29 mouse cellular contexts compared by ENCODE assay signal in the genomic region with DNA sequence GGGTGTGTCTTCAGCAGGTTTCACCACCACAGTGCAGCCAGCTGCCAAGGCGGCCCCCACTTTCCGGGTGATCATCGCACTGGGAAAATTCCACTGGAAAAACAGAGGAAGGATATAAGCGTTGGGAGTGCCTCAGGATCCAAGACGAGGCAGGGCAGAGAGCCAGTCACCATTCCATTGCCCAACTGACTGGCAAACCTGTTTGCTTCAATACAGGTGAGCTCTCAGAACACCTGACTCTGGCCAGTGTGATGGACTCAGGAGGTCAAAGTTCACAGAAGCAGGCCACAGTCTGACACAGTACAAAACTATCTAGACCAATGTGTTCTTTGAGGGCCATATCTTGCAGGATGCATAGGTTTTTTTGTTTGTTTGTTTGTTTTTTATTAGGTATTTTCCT. TPM values are rescaled to one million over a fixed set of nuclear protein-coding genes. Genes with fewer than 3 reads are reported as not detected.
A peak's percentile ranks its signal among the peaks of the same experiment; 100 is the strongest.
DNase-seq lines count a peak whose midpoint lies in the region; ATAC-seq and TF ChIP-seq lines count a peak whose summit lies in the region.
"Had no signal": no experiment of that assay in that cellular context is flagged by ENCODE, and none has a peak within 500 bp of the region (broad histone marks: within the 10 kb centered on the region; RNA-seq: fewer than 3 reads in every experiment).

No protein-coding gene starts in this region.

- DNase-seq in liver, postnatal 0 days = no peak
- peak; percentile 30 for DNase-seq in lung, postnatal 36 days
- DNase-seq in lung, postnatal 25 days (ENCODE audit: low spot score) = no peak
- no peak for DNase-seq in forebrain, postnatal 0 days
- DNase-seq: adrenal gland, adult 2 months; adrenal gland, postnatal 14 days; cerebellum, adult 11 months; cerebellum, adult 8-10 months; cerebellum, postnatal 10 days; cerebellum, postnatal 36 days; embryo, embryonic 11 days; gastrocnemius, adult 2 months; gastrocnemius, postnatal 25 days; heart, adult 2 months; heart, postnatal 14 days; heart, postnatal 4 days had no signal

- no peak overlapping the region for H3K9ac ChIP-seq in liver, postnatal 0 days (replicated peaks)
- H3K9ac ChIP-seq in liver, embryonic 12.5 days = no peak overlapping the region
- no peak overlapping the region for H3K9ac ChIP-seq in intestine, postnatal 0 days (ENCODE audit: low read depth, low read length)
- H3K9ac ChIP-seq in forebrain, postnatal 0 days = no peak overlapping the region
- H3K9ac ChIP-seq: embryonic facial prominence, embryonic 13.5 days; forebrain, embryonic 13.5 days; heart, embryonic 13.5 days; hindbrain, embryonic 14.5 days had no signal

- no peaks in the 10 kb centered on the region for H3K27me3 ChIP-seq in liver, postnatal 0 days (ENCODE audit: insufficient read depth, low read length)
- no peaks in the 10 kb centered on the region for H3K27me3 ChIP-seq in liver, embryonic 12.5 days (replicated peaks)
- no peaks in the 10 kb centered on the region for H3K27me3 ChIP-seq in intestine, postnatal 0 days (replicated peaks; ENCODE audit: control insufficient read depth, insufficient read depth, low read length)
- H3K27me3 ChIP-seq in forebrain, postnatal 0 days (ENCODE audit: insufficient read depth, low read length) = no peaks in the 10 kb centered on the region
- H3K27me3 ChIP-seq: embryonic facial prominence, embryonic 13.5 days; forebrain, embryonic 13.5 days; heart, embryonic 13.5 days had no signal

- no peak overlapping the region for H3K4me2 ChIP-seq in liver, postnatal 0 days (ENCODE audit: low read depth, low read length)
- H3K4me2 ChIP-seq in liver, embryonic 12.5 days = no peak overlapping the region
- H3K4me2 ChIP-seq in intestine, postnatal 0 days (replicated peaks; ENCODE audit: low read depth) = no peak overlapping the region
- no peak overlapping the region for H3K4me2 ChIP-seq in forebrain, postnatal 0 days (ENCODE audit: low read depth)
- H3K4me2 ChIP-seq: embryonic facial prominence, embryonic 13.5 days; forebrain, embryonic 13.5 days; heart, embryonic 13.5 days; hindbrain, embryonic 14.5 days had no signal

- TF ChIP-seq EP300 in liver, postnatal 0 days (IDR thresholded peaks at IDR 0.05; ENCODE audit: low read depth) = no peak

- H3K4me3 ChIP-seq in liver, postnatal 0 days (ENCODE audit: low read depth, low read length) = no peak overlapping the region
- H3K4me3 ChIP-seq in liver, embryonic 12.5 days = no peak overlapping the region
- no peak overlapping the region for H3K4me3 ChIP-seq in intestine, postnatal 0 days (ENCODE audit: low read depth, low read length)
- H3K4me3 ChIP-seq in forebrain, postnatal 0 days (ENCODE audit: low read depth, low read length) = no peak overlapping the region
- H3K4me3 ChIP-seq: embryonic facial prominence, embryonic 10.5 days; embryonic facial prominence, embryonic 13.5 days; erythroblast, embryonic 14.5 days; forebrain, embryonic 10.5 days; forebrain, embryonic 13.5 days; gastrocnemius, adult 2 months; heart, adult 2 months; heart, embryonic 10.5 days; heart, embryonic 13.5 days had no signal

- no peak overlapping the region for H3K27ac ChIP-seq in liver, postnatal 0 days (ENCODE audit: low read depth)
- no peak overlapping the region for H3K27ac ChIP-seq in liver, embryonic 12.5 days
- H3K27ac ChIP-seq in intestine, postnatal 0 days (ENCODE audit: low read depth, low read length) = no peak overlapping the region
- H3K27ac ChIP-seq in forebrain, postnatal 0 days (ENCODE audit: low read depth, low read length) = no peak overlapping the region
- H3K27ac ChIP-seq: embryonic facial prominence, embryonic 10.5 days; embryonic facial prominence, embryonic 13.5 days; forebrain, embryonic 10.5 days; forebrain, embryonic 13.5 days; gastrocnemius, adult 2 months; heart, adult 2 months; heart, embryonic 10.5 days; heart, embryonic 13.5 days; hindbrain, embryonic 14.5 days; hindbrain, postnatal 0 days had no signal

- no peak for TF ChIP-seq CTCF in liver, postnatal 0 days (IDR thresholded peaks at IDR 0.05; ENCODE audit: low read depth)
- no peak for TF ChIP-seq CTCF in intestine, postnatal 0 days (IDR thresholded peaks at IDR 0.05; ENCODE audit: low read depth)
- no peak for TF ChIP-seq CTCF in forebrain, postnatal 0 days (IDR thresholded peaks at IDR 0.05; ENCODE audit: low read depth)

- no peaks in the 10 kb centered on the region for H3K9me3 ChIP-seq in liver, postnatal 0 days (ENCODE audit: low read length)
- H3K9me3 ChIP-seq in liver, embryonic 12.5 days (replicated peaks) = no peaks in the 10 kb centered on the region
- no peaks in the 10 kb centered on the region for H3K9me3 ChIP-seq in intestine, postnatal 0 days (ENCODE audit: control insufficient read depth)
- no peaks in the 10 kb centered on the region for H3K9me3 ChIP-seq in forebrain, postnatal 0 days (ENCODE audit: low read length)
- H3K9me3 ChIP-seq: embryonic facial prominence, embryonic 10.5 days; embryonic facial prominence, embryonic 13.5 days; forebrain, embryonic 10.5 days; forebrain, embryonic 13.5 days; heart, embryonic 10.5 days; heart, embryonic 13.5 days had no signal

- peaks cover 2% of the 10 kb centered on the region for H3K36me3 ChIP-seq in liver, postnatal 0 days (replicated peaks; ENCODE audit: insufficient read depth, low read length)
- H3K36me3 ChIP-seq in liver, embryonic 12.5 days = 0 out of 2 replicates have a peak, but pooled peaks cover 8% of the 10 kb centered on the region
- peaks cover 20% of the 10 kb centered on the region for H3K36me3 ChIP-seq in intestine, postnatal 0 days (ENCODE audit: control insufficient read depth, insufficient read depth)
- H3K36me3 ChIP-seq in forebrain, postnatal 0 days (ENCODE audit: insufficient read depth) = peaks cover 43% of the 10 kb centered on the region

- WGBS in liver, postnatal 0 days (ENCODE audit: insufficient replicate concordance) = 85% methylated on average over 5 of the region's 5 CpGs
- WGBS in liver, embryonic 12.5 days (ENCODE audit: insufficient replicate concordance) = 74% methylated on average over 5 of the region's 5 CpGs
- WGBS in intestine, postnatal 0 days = 65% methylated on average over 5 of the region's 5 CpGs
- WGBS in forebrain, postnatal 0 days = 93% methylated on average over 5 of the region's 5 CpGs

- ATAC-seq in liver, postnatal 0 days = peak; percentile 49; the same call in 1 of the 2 replicates
- no peak for ATAC-seq in liver, embryonic 12.5 days
- ATAC-seq in intestine, postnatal 0 days = peak; percentile 66
- ATAC-seq in forebrain, postnatal 0 days = no peak
- ATAC-seq: CD4-positive, CD25-positive, alpha-beta regulatory T cell, adult 4 months; forebrain, embryonic 13.5 days; forebrain, embryonic 16.5 days; hindbrain, postnatal 0 days had no signal

- no peaks in the 10 kb centered on the region for H3K4me1 ChIP-seq in liver, postnatal 0 days (ENCODE audit: insufficient read depth)
- no peaks in the 10 kb centered on the region for H3K4me1 ChIP-seq in liver, embryonic 12.5 days
- H3K4me1 ChIP-seq in intestine, postnatal 0 days (replicated peaks; ENCODE audit: control insufficient read depth, insufficient read depth, low read length) = no peaks in the 10 kb centered on the region
- no peaks in the 10 kb centered on the region for H3K4me1 ChIP-seq in forebrain, postnatal 0 days (ENCODE audit: insufficient read depth)
- H3K4me1 ChIP-seq: embryonic facial prominence, embryonic 10.5 days; embryonic facial prominence, embryonic 13.5 days; forebrain, embryonic 10.5 days; forebrain, embryonic 13.5 days; heart, embryonic 10.5 days had no signal

RNA-seq across cellular contexts. Expression of gene Aldh5a1, which starts 13.5 kb away (rescaled TPM):
- 3.8 and 3.9 TPM in 2 replicates for polyA plus RNA-seq in liver, postnatal 0 days (2015; fragmentation: Nextera tagmentation; extraction: Ambion mirVana)
- polyA plus RNA-seq in liver, embryonic 12.5 days (2016; fragmentation: Nextera tagmentation; extraction: Ambion mirVana) = 3.0 and 3.4 TPM in 2 replicates
- 5.0 and 5.4 TPM in 2 replicates for polyA plus RNA-seq in intestine, postnatal 0 days (2015; fragmentation: Nextera tagmentation; extraction: Ambion mirVana)
- total RNA-seq in forebrain, postnatal 0 days (2014; rRNA removed) = 24.9 and 40.9 TPM in 2 replicates
- 7.1 and 11.2 TPM in 2 replicates for polyA plus RNA-seq in forebrain, postnatal 0 days (2015; fragmentation: Nextera tagmentation; extraction: Ambion mirVana)
- polyA plus RNA-seq: erythroblast, embryonic 14.5 days had no signal

RNA-seq across cellular contexts. Expression of gene Gpld1, which starts 19.0 kb away (rescaled TPM):
- 52.2 and 59.7 TPM in 2 replicates for polyA plus RNA-seq in liver, postnatal 0 days (2015; fragmentation: Nextera tagmentation; extraction: Ambion mirVana)
- 1.8 TPM in 2 replicates for polyA plus RNA-seq in liver, embryonic 12.5 days (2016; fragmentation: Nextera tagmentation; extraction: Ambion mirVana)
- polyA plus RNA-seq in intestine, postnatal 0 days (2015; fragmentation: Nextera tagmentation; extraction: Ambion mirVana) = 0.59 and 0.65 TPM in 2 replicates
- total RNA-seq in forebrain, postnatal 0 days (2014; rRNA removed) = 3.4 and 5.2 TPM in 2 replicates
- polyA plus RNA-seq in forebrain, postnatal 0 days (2015; fragmentation: Nextera tagmentation; extraction: Ambion mirVana) = 0.97 and 1.6 TPM in 2 replicates
- polyA plus RNA-seq: erythroblast, embryonic 14.5 days had no signal

Comparison
In these comparisons a context has a peak if more than half of its experiments do, and no peak if none do; other contexts are left out.
1. ATAC-seq: peak in liver, postnatal 0 days (single experiment) and intestine, postnatal 0 days (single experiment); none in liver, embryonic 12.5 days (single experiment) and forebrain, postnatal 0 days (single experiment).
2. RNA of gene Gpld1, which starts 19.0 kb away (polyA plus RNA-seq): 52.2 to 59.7 TPM in liver, postnatal 0 days; 1.8 TPM in liver, embryonic 12.5 days, 0.97 to 1.6 TPM in forebrain, postnatal 0 days and 0.59 to 0.65 TPM in intestine, postnatal 0 days; every median in the first group is over 10 times any median in the second.